ENCODE assay signal across 18 mouse cellular contexts in genomic region chr6:110769588-110769987, GRCm38 (mm10).
"Had no signal": no experiment of that assay in that cellular context is flagged by ENCODE, and none has a peak within 500 bp of the region (broad histone marks: within the 10 kb centered on the region; RNA-seq: fewer than 3 reads in every experiment).

No protein-coding gene starts in this region.

- H3K4me2 ChIP-seq: liver, embryonic 15.5 days; lung, embryonic 15.5 days; midbrain, embryonic 12.5 days; midbrain, embryonic 15.5 days; neural tube, embryonic 12.5 days; stomach, embryonic 15.5 days had no signal

- H3K27ac ChIP-seq: liver, embryonic 15.5 days; lung, embryonic 15.5 days; macrophage; midbrain, embryonic 12.5 days; midbrain, embryonic 15.5 days; neural tube, embryonic 12.5 days; stomach, embryonic 15.5 days; stomach, postnatal 0 days had no signal

- H3K4me3 ChIP-seq: liver, embryonic 15.5 days; lung, embryonic 15.5 days; megakaryocyte, embryonic 14.5 days; midbrain, embryonic 12.5 days; midbrain, embryonic 15.5 days; neural tube, embryonic 12.5 days; stomach, embryonic 15.5 days had no signal

- H3K9me3 ChIP-seq: liver, embryonic 15.5 days; lung, embryonic 15.5 days; megakaryocyte, embryonic 14.5 days; midbrain, embryonic 12.5 days; midbrain, embryonic 15.5 days; neural tube, embryonic 12.5 days; stomach, embryonic 15.5 days had no signal

- H3K4me1 ChIP-seq: liver, embryonic 15.5 days; lung, embryonic 15.5 days; megakaryocyte, embryonic 14.5 days; neural tube, embryonic 12.5 days; stomach, embryonic 15.5 days had no signal

- H3K36me3 ChIP-seq: liver, embryonic 15.5 days; lung, embryonic 15.5 days; midbrain, embryonic 12.5 days; midbrain, embryonic 15.5 days; neural tube, embryonic 12.5 days; stomach, embryonic 15.5 days had no signal

- H3K9ac ChIP-seq: liver, embryonic 15.5 days; liver, postnatal 0 days; lung, embryonic 15.5 days; midbrain, embryonic 12.5 days; midbrain, embryonic 15.5 days; neural tube, embryonic 12.5 days; stomach, embryonic 15.5 days had no signal

- DNase-seq: liver, postnatal 0 days; lung, adult 2 months; lung, postnatal 14 days; lung, postnatal 36 days; right cerebral cortex, postnatal 14 days; thymus, adult 2 months; thymus, postnatal 25 days; thymus, postnatal 4 days had no signal

- ATAC-seq: liver, postnatal 0 days; lung, postnatal 0 days; midbrain, embryonic 15.5 days had no signal

- H3K27me3 ChIP-seq: liver, embryonic 15.5 days; lung, embryonic 15.5 days; megakaryocyte, embryonic 14.5 days; midbrain, embryonic 12.5 days; midbrain, embryonic 15.5 days; neural tube, embryonic 12.5 days; stomach, embryonic 15.5 days had no signal
